ENCODE assay signal across 16 mouse cellular contexts in genomic region chr4:89082838-89083237, GRCm38 (mm10).
"Had no signal": no experiment of that assay in that cellular context is flagged by ENCODE, and none has a peak within 500 bp of the region (broad histone marks: within the 10 kb centered on the region; RNA-seq: fewer than 3 reads in every experiment).

No protein-coding gene starts in this region.

- H3K9ac ChIP-seq: liver, postnatal 0 days; lung, embryonic 15.5 days; midbrain, embryonic 13.5 days; midbrain, embryonic 15.5 days; neural tube, embryonic 12.5 days had no signal

- H3K9me3 ChIP-seq: lung, embryonic 15.5 days; megakaryocyte, embryonic 14.5 days; midbrain, embryonic 13.5 days; midbrain, embryonic 15.5 days; neural tube, embryonic 12.5 days had no signal

- H3K27me3 ChIP-seq: lung, embryonic 15.5 days; megakaryocyte, embryonic 14.5 days; midbrain, embryonic 13.5 days; midbrain, embryonic 15.5 days; neural tube, embryonic 12.5 days had no signal

- DNase-seq: liver, postnatal 0 days; lung, adult 2 months; lung, postnatal 14 days; lung, postnatal 36 days; right cerebral cortex, postnatal 14 days; thymus, adult 18-20 months; thymus, postnatal 14 days; thymus, postnatal 36 days had no signal

- H3K27ac ChIP-seq: lung, embryonic 15.5 days; macrophage; midbrain, embryonic 13.5 days; midbrain, embryonic 15.5 days; neural tube, embryonic 12.5 days had no signal

- H3K4me3 ChIP-seq: lung, embryonic 15.5 days; megakaryocyte, embryonic 14.5 days; midbrain, embryonic 13.5 days; midbrain, embryonic 15.5 days; neural tube, embryonic 12.5 days had no signal

- H3K4me2 ChIP-seq: lung, embryonic 15.5 days; midbrain, embryonic 11.5 days; midbrain, embryonic 13.5 days; midbrain, embryonic 15.5 days; neural tube, embryonic 12.5 days had no signal

- ATAC-seq: liver, postnatal 0 days; lung, postnatal 0 days; midbrain, embryonic 13.5 days; midbrain, embryonic 15.5 days had no signal

- H3K36me3 ChIP-seq: lung, embryonic 15.5 days; midbrain, embryonic 13.5 days; midbrain, embryonic 15.5 days; neural tube, embryonic 12.5 days had no signal

- H3K4me1 ChIP-seq: lung, embryonic 15.5 days; midbrain, embryonic 13.5 days; midbrain, embryonic 15.5 days; neural tube, embryonic 12.5 days had no signal
